Mouse (Mus musculus) stomach, embryonic 16.5 days (tissue): ENCODE results near the gene Mcu. TPM values are rescaled to one million over a fixed set of nuclear protein-coding genes. Genes with fewer than 3 reads are reported as not detected.

Source experiments
- ATAC-seq: fragments of 200-750 bp; cut with Nextera tagmentation; 2 replicates; pipeline ENCODE4 v1.8.0; 2017; ENCODE audit warnings: moderate number of reproducible peaks, moderate TSS enrichment; ENCODE audit not compliant: insufficient read depth, low FRiP score
- H3K27ac ChIP-seq: fragments of 300-500 bp; sonication (generic); 2 replicates; pipeline ENCODE4 v1.5.1; 2014; ENCODE audit warnings: low read length
- H3K27me3 ChIP-seq: fragments of 300-500 bp; sonication (generic); 2 replicates; pipeline ENCODE4 v1.6.1; 2014; ENCODE audit warnings: low read length, control low read depth, mixed read lengths; ENCODE audit not compliant: control insufficient read depth, insufficient read depth
- H3K36me3 ChIP-seq: fragments of 300-500 bp; sonication (generic); 2 replicates; pipeline ENCODE4 v1.6.1; 2014; ENCODE audit warnings: low read length; ENCODE audit not compliant: control insufficient read depth, insufficient read depth
- H3K4me1 ChIP-seq: fragments of 300-500 bp; sonication (generic); 2 replicates; pipeline ENCODE4 v1.6.1; 2014; ENCODE audit warnings: low read length, control low read depth, mixed read lengths; ENCODE audit not compliant: control insufficient read depth, insufficient read depth
- H3K4me2 ChIP-seq: fragments of 300-500 bp; sonication (generic); 2 replicates; pipeline ENCODE4 v1.6.1; 2014; ENCODE audit warnings: low read depth, low read length, mixed read lengths
- H3K4me3 ChIP-seq: fragments of 300-500 bp; sonication (generic); replicated peaks from 2 replicates; pipeline ENCODE4 v1.5.1; 2014; ENCODE audit warnings: mild to moderate bottlenecking, low read length
- H3K9ac ChIP-seq: fragments of 300-500 bp; sonication (generic); 2 replicates; pipeline ENCODE4 v1.6.1; 2014; ENCODE audit warnings: low read length
- H3K9me3 ChIP-seq: fragments of 300-500 bp; sonication (generic); replicated peaks from 2 replicates; pipeline ENCODE4 v1.6.1; 2016; ENCODE audit warnings: low read length, control low read depth; ENCODE audit not compliant: control insufficient read depth
- WGBS: fragments of 180-500 bp; shearing (Covaris S2); extraction: QIAGEN DNeasy Blood & Tissue Kit; methylation state at CpG from one replicate; pipeline ENCODE4 v1.1.7; 2014; 5-methylcytosine and 5-hydroxymethylcytosine counted together
- polyA plus RNA-seq: library from polyadenylated mRNA; unstranded; fragments of >200 nt; fragmentation: Nextera tagmentation; extraction: Ambion mirVana; gene quantifications from 2 replicates; pipeline ENCODE4 v1.2.1, GENCODE M21; 2015

Mcu gene
- polyA plus RNA-seq, 1 experiment from 2014 or later: 60.0 TPM

GRCm38 (mm10) chr10:59568665-59569480 lies 47.6 kb downstream of the Mcu start:
- H3K4me1 ChIP-seq: peaks cover 27% of the 10 kb centered on the region
- ATAC-seq: no peak
- H3K9ac ChIP-seq: no peak overlapping the region
- peaks cover 5% of the 10 kb centered on the region; the same call in 1 of the 2 replicates for H3K9me3 ChIP-seq
- H3K4me3 ChIP-seq: no peak overlapping the region
- no peak overlapping the region for H3K27ac ChIP-seq
- no peaks in the 10 kb centered on the region for H3K36me3 ChIP-seq
- 55% methylated on average over 10 of the region's 10 CpGs for WGBS
- no peak overlapping the region for H3K4me2 ChIP-seq
- H3K27me3 ChIP-seq: no peaks in the 10 kb centered on the region

DNA sequence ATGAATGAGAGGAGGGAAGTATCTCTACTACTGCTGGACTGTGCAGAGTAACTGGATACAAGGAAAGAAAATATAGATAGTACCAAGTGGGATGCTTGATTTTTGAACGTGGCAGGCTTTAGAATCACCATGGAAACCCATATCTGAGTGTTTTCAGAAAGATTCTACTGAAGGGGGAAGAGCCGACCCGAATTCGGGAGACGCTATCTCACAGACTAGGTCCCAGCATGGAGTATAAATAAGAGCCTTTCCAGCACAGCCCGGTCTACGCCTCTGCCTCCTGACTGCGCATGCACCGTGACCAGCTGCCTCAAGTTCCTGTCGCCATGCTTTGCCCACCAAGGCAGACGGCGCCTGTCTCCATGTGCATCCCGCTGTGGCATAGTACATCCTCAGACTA lies 49.5 kb downstream of the Mcu start:
- 86% methylated on average over 13 of the region's 13 CpGs for WGBS
- no peak overlapping the region for H3K4me2 ChIP-seq
- no peak overlapping the region for H3K9ac ChIP-seq
- H3K27me3 ChIP-seq: no peaks in the 10 kb centered on the region
- peaks cover 24% of the 10 kb centered on the region for H3K4me1 ChIP-seq
- no peaks in the 10 kb centered on the region for H3K9me3 ChIP-seq
- ATAC-seq: no peak
- no peaks in the 10 kb centered on the region for H3K36me3 ChIP-seq
- no peak overlapping the region for H3K27ac ChIP-seq
- no peak overlapping the region for H3K4me3 ChIP-seq

DNA sequence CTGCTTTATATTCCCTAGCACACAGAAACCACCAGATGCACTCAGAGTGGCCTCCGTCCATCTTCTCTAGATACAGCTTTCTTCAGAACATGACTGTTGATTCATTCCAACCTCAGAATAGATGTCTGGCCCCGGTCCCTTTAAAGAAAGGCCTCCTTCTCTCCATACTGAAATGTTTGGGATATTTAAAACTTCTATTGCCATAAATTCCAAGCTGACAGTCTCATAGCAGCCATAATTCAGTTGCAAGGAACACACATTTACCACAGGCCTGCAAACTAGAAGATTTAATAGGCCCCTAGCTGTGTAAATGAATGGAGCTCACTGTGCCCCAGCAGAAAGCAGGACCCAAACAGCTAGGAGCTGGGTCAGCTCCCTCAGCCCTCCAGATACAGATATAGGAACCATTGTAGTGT lies 50.5 kb downstream of the Mcu start:
- no peaks in the 10 kb centered on the region for H3K36me3 ChIP-seq
- peak overlapping the region; percentile 69 for H3K27ac ChIP-seq
- ATAC-seq: peak; percentile 47; the same call in 1 of the 2 replicates
- H3K9ac ChIP-seq: no peak overlapping the region
- no peaks in the 10 kb centered on the region for H3K9me3 ChIP-seq
- peaks cover 16% of the 10 kb centered on the region for H3K4me1 ChIP-seq
- no peaks in the 10 kb centered on the region for H3K27me3 ChIP-seq
- H3K4me2 ChIP-seq: no peak overlapping the region
- WGBS: 39% methylated on average over 2 of the region's 2 CpGs
- H3K4me3 ChIP-seq: no peak overlapping the region

DNA sequence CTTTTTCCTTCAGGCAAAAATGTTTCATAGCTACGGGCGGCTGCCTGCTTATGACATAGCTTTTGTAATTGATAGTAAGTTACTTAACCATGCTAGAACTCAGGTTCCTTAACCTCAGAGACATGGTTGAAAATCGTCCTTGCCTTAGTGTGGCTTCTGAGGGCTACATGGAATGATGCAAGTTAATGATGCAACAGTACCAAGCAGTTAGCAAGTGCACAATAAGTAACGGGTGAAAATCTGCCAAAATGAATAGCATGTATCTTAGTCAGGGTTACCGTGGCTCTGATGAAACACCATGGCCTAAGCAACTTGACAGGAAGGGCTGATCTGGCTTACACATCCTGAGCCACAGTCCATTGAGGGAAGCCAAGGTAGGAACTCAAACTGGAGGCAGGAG lies 51.9 kb downstream of the Mcu start:
- Histone ChIP-seq H3K4me1 (peaks cover 14% of the 10 kb centered on the region), H3K36me3 (no peaks in the 10 kb centered on the region), H3K9ac (no peak overlapping the region), H3K4me2 (no peak overlapping the region), H3K4me3 (no peak overlapping the region), H3K27me3 (no peaks in the 10 kb centered on the region), H3K27ac (no peak overlapping the region), H3K9me3 (no peaks in the 10 kb centered on the region)
- WGBS: 81% methylated on average over 5 of the region's 5 CpGs
- ATAC-seq: no peak

- H3K9ac ChIP-seq: no peak overlapping the region
- H3K4me3 ChIP-seq: no peak overlapping the region
- ATAC-seq: no peak
- H3K4me1 ChIP-seq: peaks cover 9% of the 10 kb centered on the region; the same call in 1 of the 2 replicates
- H3K36me3 ChIP-seq: no peaks in the 10 kb centered on the region
- H3K9me3 ChIP-seq: no peaks in the 10 kb centered on the region
- 56% methylated on average over 4 of the region's 4 CpGs for WGBS
- no peak overlapping the region for H3K27ac ChIP-seq
- H3K4me2 ChIP-seq: no peak overlapping the region
- no peaks in the 10 kb centered on the region for H3K27me3 ChIP-seq
These were observed 54.0 kb downstream of the Mcu start for GRCm38 (mm10) chr10:59562511-59562910.

GRCm38 (mm10) chr10:59560126-59560525 lies 56.4 kb downstream of the Mcu start:
- H3K27me3 ChIP-seq: no peaks in the 10 kb centered on the region
- H3K9ac ChIP-seq: no peak overlapping the region
- no peaks in the 10 kb centered on the region for H3K36me3 ChIP-seq
- no peak overlapping the region for H3K4me2 ChIP-seq
- H3K27ac ChIP-seq: no peak overlapping the region
- no peak for ATAC-seq
- H3K4me3 ChIP-seq: no peak overlapping the region
- H3K4me1 ChIP-seq: peaks cover 7% of the 10 kb centered on the region; the same call in 1 of the 2 replicates
- no peaks in the 10 kb centered on the region for H3K9me3 ChIP-seq
- 91% methylated on average over 5 of the region's 5 CpGs for WGBS

DNA sequence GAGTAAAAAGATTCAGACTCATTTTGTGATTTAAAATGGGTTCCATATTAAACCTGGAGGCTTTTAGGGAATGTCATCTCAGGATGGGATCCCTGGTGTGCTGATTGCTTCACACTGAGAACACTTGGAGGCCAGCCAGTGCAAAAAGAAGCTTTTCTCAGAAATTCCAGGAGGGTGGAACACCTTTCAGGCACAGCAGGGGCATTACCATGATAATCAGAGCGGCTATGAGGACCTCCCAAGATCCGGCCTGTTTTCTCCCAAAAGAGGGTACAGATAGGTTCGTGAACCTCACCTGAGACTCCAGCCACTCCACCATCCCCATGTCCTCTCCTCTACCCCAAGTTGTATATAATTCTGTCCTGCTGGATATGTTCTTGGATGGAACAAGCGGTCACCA lies 57.9 kb downstream of the Mcu start:
- ATAC-seq: no peak
- no peaks in the 10 kb centered on the region for H3K36me3 ChIP-seq
- 93% methylated on average over 4 of the region's 4 CpGs for WGBS
- H3K4me2 ChIP-seq: no peak overlapping the region
- H3K4me1 ChIP-seq: peaks cover 7% of the 10 kb centered on the region; the same call in 1 of the 2 replicates
- H3K9me3 ChIP-seq: no peaks in the 10 kb centered on the region
- H3K27ac ChIP-seq: no peak overlapping the region
- no peak overlapping the region for H3K4me3 ChIP-seq
- no peak overlapping the region for H3K9ac ChIP-seq
- no peaks in the 10 kb centered on the region for H3K27me3 ChIP-seq

GRCm38 (mm10) chr10:59558164-59558563 lies 58.3 kb downstream of the Mcu start:
- Histone ChIP-seq H3K4me3 (no peak overlapping the region), H3K36me3 (no peaks in the 10 kb centered on the region), H3K9ac (no peak overlapping the region), H3K4me1 (peaks cover 7% of the 10 kb centered on the region; the same call in 1 of the 2 replicates), H3K9me3 (no peaks in the 10 kb centered on the region), H3K4me2 (no peak overlapping the region), H3K27ac (no peak overlapping the region), H3K27me3 (no peaks in the 10 kb centered on the region)
- ATAC-seq: no peak
- WGBS: 83% methylated on average over 5 of the region's 5 CpGs

DNA sequence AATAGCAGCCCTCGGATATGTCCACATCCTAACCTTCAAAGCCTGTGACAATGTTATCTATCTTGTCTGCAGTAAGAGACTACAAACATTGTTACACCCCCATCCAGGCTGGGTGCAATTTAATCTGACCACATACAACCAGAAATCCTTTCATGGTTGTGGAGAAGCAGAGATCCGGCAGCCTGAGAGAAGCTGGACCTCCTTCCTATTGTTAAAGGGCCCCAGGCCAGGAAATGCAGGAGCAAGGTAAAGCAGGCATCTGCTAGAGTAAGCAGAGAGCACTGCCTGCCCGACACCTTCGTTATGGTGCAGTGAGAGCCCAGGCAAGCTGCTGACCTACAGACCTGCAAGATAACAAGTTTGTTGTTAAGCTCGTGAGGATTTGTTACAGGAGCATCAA lies 60.0 kb downstream of the Mcu start:
- Histone ChIP-seq H3K4me2 (no peak overlapping the region), H3K4me1 (peaks cover 12% of the 10 kb centered on the region; the same call in 1 of the 2 replicates), H3K27me3 (no peaks in the 10 kb centered on the region), H3K27ac (no peak overlapping the region), H3K9ac (no peak overlapping the region), H3K4me3 (no peak overlapping the region), H3K36me3 (no peaks in the 10 kb centered on the region), H3K9me3 (no peaks in the 10 kb centered on the region)
- no peak for ATAC-seq
- WGBS: 26% methylated on average over 5 of the region's 5 CpGs
